Mouse (Mus musculus) forebrain, embryonic 16.5 days (tissue): Measurements from ENCODE around the gene Gm37240. TPM values are rescaled to one million over a fixed set of nuclear protein-coding genes. Genes with fewer than 3 reads are reported as not detected.
A peak's percentile ranks its signal among the peaks of the same experiment; 100 is the strongest.

Experiments used
- ATAC-seq: fragments of 200-750 bp; cut with Nextera tagmentation; 2 replicates; pipeline ENCODE4 v1.8.0; 2017; ENCODE audit warnings: mild to moderate bottlenecking, moderate library complexity
- H3K27ac ChIP-seq: fragments of 300-500 bp; sonication (generic); 2 replicates; pipeline ENCODE4 v1.5.1; 2014; ENCODE audit warnings: low read length, control low read depth
- H3K27me3 ChIP-seq: fragments of 300-500 bp; sonication (generic); replicated peaks from 2 replicates; pipeline ENCODE4 v1.6.1; 2014; ENCODE audit warnings: low read length; ENCODE audit not compliant: control insufficient read depth, insufficient read depth
- H3K36me3 ChIP-seq: fragments of 300-500 bp; sonication (generic); 2 replicates; pipeline ENCODE4 v1.6.1; 2014; ENCODE audit not compliant: control insufficient read depth, insufficient read depth
- H3K4me1 ChIP-seq: fragments of 300-500 bp; sonication (generic); replicated peaks from 2 replicates; pipeline ENCODE4 v1.6.1; 2014; ENCODE audit warnings: low read length; ENCODE audit not compliant: control insufficient read depth, insufficient read depth
- H3K4me2 ChIP-seq: fragments of 300-500 bp; sonication (generic); 2 replicates; pipeline ENCODE4 v1.6.1; 2014; ENCODE audit warnings: mild to moderate bottlenecking, low read length, control low read depth
- H3K4me3 ChIP-seq: fragments of 300-500 bp; sonication (generic); replicated peaks from 2 replicates; pipeline ENCODE4 v1.5.1; 2014; ENCODE audit warnings: mild to moderate bottlenecking, low read length, control low read depth
- H3K9ac ChIP-seq: fragments of 300-500 bp; sonication (generic); replicated peaks from 2 replicates; pipeline ENCODE4 v1.6.1; 2014; ENCODE audit warnings: low read depth, low read length, control low read depth
- H3K9me3 ChIP-seq: fragments of 300-500 bp; sonication (generic); 2 replicates; pipeline ENCODE4 v1.6.1; 2016; ENCODE audit warnings: low read length; ENCODE audit not compliant: control insufficient read depth
- WGBS: fragments of 180-500 bp; shearing (Covaris S2); extraction: QIAGEN DNeasy Blood & Tissue Kit; methylation state at CpG from one replicate; pipeline ENCODE4 v1.1.7; 2014; 5-methylcytosine and 5-hydroxymethylcytosine counted together
- polyA plus RNA-seq: library from polyadenylated mRNA; unstranded; fragments of >200 nt; fragmentation: Nextera tagmentation; extraction: Ambion mirVana; gene quantifications from 2 replicates; pipeline ENCODE4 v1.2.1, GENCODE M21; 2015

Gene Gm37240
- polyA plus RNA-seq, 1 experiment from 2014 or later = 1.6 TPM

GRCm38 (mm10) chr3:85820839-85821548 lies 66.3 kb downstream of the Gm37240 start:
- peak overlapping the region; percentile 65 for H3K27ac ChIP-seq
- H3K4me2 ChIP-seq = no peak overlapping the region
- ATAC-seq = no peak
- no peaks in the 10 kb centered on the region for H3K9me3 ChIP-seq
- no peak overlapping the region for H3K9ac ChIP-seq
- no peaks in the 10 kb centered on the region for H3K36me3 ChIP-seq
- H3K4me1 ChIP-seq = peaks cover 3% of the 10 kb centered on the region; the same call in 1 of the 2 replicates
- H3K27me3 ChIP-seq = no peaks in the 10 kb centered on the region
- WGBS = 65% methylated on average over 15 of the region's 15 CpGs
- no peak overlapping the region for H3K4me3 ChIP-seq

DNA sequence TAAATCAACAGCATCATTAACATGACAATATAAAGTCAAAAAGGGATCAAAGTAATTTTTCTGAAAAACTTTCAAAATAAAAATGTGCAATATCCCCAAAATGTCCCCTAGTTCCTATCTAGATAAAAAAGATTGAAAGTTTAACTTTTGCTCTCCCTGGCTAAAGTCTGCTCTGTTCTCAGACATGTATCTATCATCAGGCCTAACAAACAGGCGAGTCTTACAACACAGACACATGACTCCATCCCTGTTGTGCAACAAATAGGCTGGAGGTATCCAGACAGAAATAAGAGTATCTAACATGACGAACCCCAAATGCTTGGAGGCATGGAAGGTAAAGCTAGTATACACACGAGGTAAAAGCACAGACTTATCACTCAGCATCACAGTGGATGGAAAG lies 68.0 kb downstream of the Gm37240 start:
- H3K9ac ChIP-seq = no peak overlapping the region
- no peak overlapping the region for H3K4me3 ChIP-seq
- H3K4me2 ChIP-seq = no peak overlapping the region
- H3K36me3 ChIP-seq = no peaks in the 10 kb centered on the region
- no peak overlapping the region for H3K27ac ChIP-seq
- no peaks in the 10 kb centered on the region for H3K9me3 ChIP-seq
- WGBS = 82% methylated on average over 3 of the region's 3 CpGs
- peaks cover 3% of the 10 kb centered on the region; the same call in 1 of the 2 replicates for H3K4me1 ChIP-seq
- ATAC-seq = no peak
- no peaks in the 10 kb centered on the region for H3K27me3 ChIP-seq

DNA sequence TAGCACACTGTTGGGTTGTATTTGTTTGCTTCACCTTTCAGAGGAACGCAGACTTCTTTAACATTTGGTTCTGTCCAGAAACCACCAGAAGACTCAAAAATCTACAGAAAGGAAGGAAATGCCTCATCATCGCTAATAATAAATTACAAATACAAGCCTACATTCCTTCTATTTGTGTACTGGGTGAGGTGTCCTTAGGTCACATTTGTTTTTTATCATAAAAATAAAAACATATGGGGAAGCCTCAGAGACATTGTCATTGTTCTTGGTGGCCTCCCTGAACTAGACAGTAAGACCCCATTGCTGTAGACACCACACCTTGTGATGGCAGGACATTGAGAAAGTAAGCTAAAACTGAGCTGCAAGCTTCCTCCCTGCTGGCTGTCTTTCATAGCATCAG lies 70.1 kb downstream of the Gm37240 start, which contains the start of gene Fam160a1:
Fam160a1 (minus strand) TSS at position 101 of the 400 bp plus-strand sequence.
- Histone ChIP-seq H3K9ac (no peak within 1 kb of the TSS), H3K36me3 (no peaks in the 10 kb centered on the region), H3K4me2 (no peak within 1 kb of the TSS), H3K9me3 (no peaks in the 10 kb centered on the region), H3K27me3 (no peaks in the 10 kb centered on the region), H3K27ac (no peak within 1 kb of the TSS), H3K4me1 (peaks cover 3% of the 10 kb centered on the region; the same call in 1 of the 2 replicates), H3K4me3 (no peak within 1 kb of the TSS)
- ATAC-seq = no peak
- WGBS = 97% methylated on average over 2 of the region's 2 CpGs

GRCm38 (mm10) chr3:85814241-85814640 lies 73.1 kb downstream of the Gm37240 start:
- Histone ChIP-seq H3K36me3 (no peaks in the 10 kb centered on the region), H3K4me2 (no peak overlapping the region), H3K9ac (no peak overlapping the region), H3K27ac (no peak overlapping the region), H3K4me1 (no peaks in the 10 kb centered on the region), H3K27me3 (no peaks in the 10 kb centered on the region), H3K9me3 (no peaks in the 10 kb centered on the region), H3K4me3 (no peak overlapping the region)
- no peak for ATAC-seq
- 74% methylated on average over 7 of the region's 7 CpGs for WGBS

DNA sequence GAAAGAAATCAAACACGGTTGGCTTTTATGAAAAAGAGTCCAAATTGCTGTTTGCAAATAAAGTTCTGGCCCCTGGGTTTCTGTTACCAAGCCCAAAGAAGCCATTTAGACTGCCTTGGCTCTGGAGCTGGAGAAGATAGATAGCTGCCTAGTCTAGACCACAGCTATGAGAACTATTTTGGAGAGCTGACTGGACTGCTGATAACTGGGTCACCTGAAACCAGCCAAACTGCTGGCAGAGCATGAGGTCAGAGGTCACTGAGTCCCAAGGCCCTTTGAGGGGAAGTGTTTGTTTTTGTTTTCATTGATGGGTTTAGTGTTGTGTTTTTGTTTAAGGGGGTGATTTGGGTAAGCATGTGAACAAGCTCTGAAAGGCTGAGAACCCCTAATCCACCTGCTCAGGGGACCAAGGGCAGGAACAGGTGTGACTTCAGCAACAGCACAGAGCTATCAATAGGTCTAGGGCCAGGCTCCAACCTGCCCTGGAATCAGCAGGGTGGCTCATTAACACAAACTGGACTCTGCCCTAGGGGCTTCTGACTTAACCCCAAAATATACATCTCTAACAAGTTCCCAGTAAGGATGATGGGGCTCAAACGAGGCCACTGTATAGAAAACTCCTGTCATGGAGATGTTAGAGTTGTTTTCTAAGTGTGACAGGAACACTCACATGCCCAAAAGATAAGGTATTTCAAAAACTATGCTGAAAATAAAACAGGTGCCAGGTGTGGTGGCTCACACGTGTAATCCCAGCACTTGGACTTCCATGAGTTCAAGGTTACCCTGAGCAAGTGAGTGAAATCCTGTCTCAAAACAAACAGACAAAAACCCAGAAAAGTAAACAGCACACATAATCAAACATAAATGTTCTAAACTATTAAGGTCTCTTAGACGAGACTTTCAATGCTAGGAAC lies 74.0 kb downstream of the Gm37240 start:
- no peak overlapping the region for H3K4me2 ChIP-seq
- no peaks in the 10 kb centered on the region for H3K36me3 ChIP-seq
- WGBS = 68% methylated on average over 4 of the region's 4 CpGs
- no peaks in the 10 kb centered on the region for H3K9me3 ChIP-seq
- H3K27ac ChIP-seq = no peak overlapping the region
- no peaks in the 10 kb centered on the region for H3K27me3 ChIP-seq
- no peak for ATAC-seq
- H3K4me1 ChIP-seq = no peaks in the 10 kb centered on the region
- no peak overlapping the region for H3K9ac ChIP-seq
- H3K4me3 ChIP-seq = no peak overlapping the region

DNA sequence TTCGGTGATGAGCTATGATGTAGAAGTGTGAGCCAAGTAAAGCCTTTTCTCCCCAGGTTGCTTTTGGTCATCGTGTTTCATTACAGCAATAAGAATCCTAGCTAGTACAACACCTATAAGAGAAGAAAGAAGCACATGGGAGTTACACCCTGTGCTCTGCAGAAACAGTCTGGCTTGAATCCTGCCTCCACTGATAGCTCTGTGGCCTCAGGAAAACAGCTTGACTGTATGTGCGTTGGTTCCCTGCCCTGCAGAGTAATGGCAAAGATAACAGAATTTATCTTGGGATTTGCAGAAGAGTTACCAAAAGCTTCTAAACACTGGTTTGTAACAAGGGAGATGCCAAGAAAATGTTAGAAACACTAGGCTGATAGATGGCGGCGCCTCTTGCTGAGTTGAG lies 75.3 kb downstream of the Gm37240 start:
- 94% methylated on average over 5 of the region's 5 CpGs for WGBS
- H3K36me3 ChIP-seq = no peaks in the 10 kb centered on the region
- no peaks in the 10 kb centered on the region for H3K4me1 ChIP-seq
- no peak overlapping the region for H3K4me3 ChIP-seq
- H3K27ac ChIP-seq = no peak overlapping the region
- no peak overlapping the region for H3K4me2 ChIP-seq
- no peaks in the 10 kb centered on the region for H3K27me3 ChIP-seq
- no peak for ATAC-seq
- H3K9me3 ChIP-seq = no peaks in the 10 kb centered on the region
- no peak overlapping the region for H3K9ac ChIP-seq

DNA sequence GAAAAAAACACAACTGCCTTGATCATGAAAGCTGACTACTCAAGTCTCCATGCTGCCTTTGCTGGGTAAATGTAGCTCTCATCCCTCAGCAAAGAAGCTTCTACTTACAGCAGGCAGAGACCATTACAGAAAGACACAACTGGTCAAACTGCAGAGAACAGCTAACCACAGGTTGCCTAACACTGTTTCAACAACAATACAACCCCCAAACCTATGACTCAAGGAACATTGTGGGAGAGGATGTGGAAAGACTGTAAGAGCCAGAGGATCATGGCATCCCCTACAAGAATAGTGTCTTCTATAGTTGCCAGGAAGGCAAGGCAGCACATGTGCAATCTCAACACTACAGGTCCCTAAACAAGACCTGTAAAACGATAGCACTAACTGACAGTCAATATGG lies 94.2 kb downstream of the Gm37240 start:
- 0 out of 2 replicates have a peak, but pooled peaks cover 2% of the 10 kb centered on the region for H3K9me3 ChIP-seq
- WGBS = 92% methylated on average over 1 of the region's 1 CpGs
- no peaks in the 10 kb centered on the region for H3K36me3 ChIP-seq
- H3K9ac ChIP-seq = no peak overlapping the region
- H3K4me2 ChIP-seq = no peak overlapping the region
- no peak overlapping the region for H3K4me3 ChIP-seq
- no peak for ATAC-seq
- H3K27me3 ChIP-seq = no peaks in the 10 kb centered on the region
- H3K27ac ChIP-seq = no peak overlapping the region
- H3K4me1 ChIP-seq = no peaks in the 10 kb centered on the region

DNA sequence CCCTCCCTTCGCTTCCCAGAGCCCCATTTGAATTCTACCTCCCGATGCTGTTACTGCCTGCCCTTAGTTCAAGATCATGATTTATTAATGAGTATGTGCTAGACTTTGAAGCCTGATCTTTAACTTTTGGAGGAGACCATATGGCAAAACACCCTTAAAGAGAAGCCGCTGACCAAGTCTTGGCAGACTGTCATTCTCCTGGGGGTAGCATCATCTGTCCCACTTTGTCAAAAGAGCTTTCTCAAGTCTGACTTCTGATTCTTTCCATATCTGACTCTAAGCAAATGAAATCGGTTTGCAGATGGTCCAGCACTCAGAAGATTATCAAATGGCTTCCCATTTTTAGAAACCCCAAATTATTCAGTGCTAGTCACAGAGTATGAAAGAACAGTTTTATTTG lies 97.6 kb downstream of the Gm37240 start:
- Histone ChIP-seq H3K4me1 (peaks cover 4% of the 10 kb centered on the region; the same call in 1 of the 2 replicates), H3K9ac (no peak overlapping the region), H3K4me2 (no peak overlapping the region), H3K4me3 (no peak overlapping the region), H3K27ac (peak overlapping the region; percentile 45; the same call in 1 of the 2 replicates), H3K36me3 (no peaks in the 10 kb centered on the region), H3K9me3 (no peaks in the 10 kb centered on the region), H3K27me3 (no peaks in the 10 kb centered on the region)
- peak; percentile 73 for ATAC-seq
- 53% methylated on average over 4 of the region's 4 CpGs for WGBS

DNA sequence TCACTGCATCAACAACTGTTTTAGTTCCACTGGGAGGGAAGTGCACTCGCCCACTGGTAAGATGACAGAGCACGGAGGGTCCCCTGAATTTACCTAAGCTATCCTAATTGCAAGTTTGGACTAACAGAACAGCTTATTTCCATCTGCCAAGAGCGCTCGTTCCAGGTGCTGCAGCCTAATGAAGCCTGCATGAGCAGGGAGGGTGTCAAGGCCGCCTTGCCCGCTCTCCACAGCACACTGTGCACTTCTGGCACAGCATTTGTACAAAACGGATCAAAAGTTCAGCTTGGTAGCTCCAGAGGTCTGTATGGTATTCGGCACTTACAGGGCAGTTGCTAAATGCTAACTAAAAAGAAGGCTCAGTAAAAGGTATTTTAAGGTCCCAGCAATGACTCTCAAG lies 100.8 kb downstream of the Gm37240 start:
- Histone ChIP-seq H3K27me3 (no peaks in the 10 kb centered on the region), H3K4me2 (no peak overlapping the region), H3K27ac (no peak overlapping the region), H3K9ac (no peak overlapping the region), H3K9me3 (no peaks in the 10 kb centered on the region), H3K4me3 (no peak overlapping the region), H3K4me1 (peaks cover 4% of the 10 kb centered on the region; the same call in 1 of the 2 replicates), H3K36me3 (no peaks in the 10 kb centered on the region)
- no peak for ATAC-seq
- WGBS = 46% methylated on average over 8 of the region's 8 CpGs
